Mouse (Mus musculus): ENCODE results near the gene Taf6l.
"Not testable (repeated sequence)": the region's sequence is repeated elsewhere in the genome, so short reads cannot be mapped to it uniquely, and the experiment has no call there.

Taf6l gene

GRCm38 (mm10) chr19:8735389-8736159 is 50.6 kb downstream of the Taf6l start, which contains the start of gene Wdr74:
TSS of gene Wdr74 (plus strand) at chr19:8735827.
- DNase-seq: peak; percentile 92 to 96

GRCm38 (mm10) chr19:8734334-8734733 is 51.9 kb downstream of the Taf6l start:
- DNase-seq: no peak

GRCm38 (mm10) chr19:8728335-8729099 is 57.7 kb downstream of the Taf6l start:
- DNase-seq: not testable (repeated sequence)

- DNase-seq: no peak
Observed at GRCm38 (mm10) chr19:8727495-8728114, 58.6 kb downstream of the Taf6l start.

- no peak for DNase-seq
Observed at GRCm38 (mm10) chr19:8726609-8727390, 59.4 kb downstream of the Taf6l start.

GRCm38 (mm10) chr19:8725081-8725613 is 61.1 kb downstream of the Taf6l start:
- DNase-seq: no peak
